Mouse (Mus musculus): ENCODE measurements around the gene Nkiras1. TPM values are rescaled to one million over a fixed set of nuclear protein-coding genes. Genes with fewer than 3 reads are reported as not detected.
A peak's percentile ranks its signal among the peaks of the same experiment; 100 is the strongest.

The Nkiras1 gene
- total RNA-seq, 2 experiments from 2014 or later, result 34.6 to 36.3 TPM

DNA sequence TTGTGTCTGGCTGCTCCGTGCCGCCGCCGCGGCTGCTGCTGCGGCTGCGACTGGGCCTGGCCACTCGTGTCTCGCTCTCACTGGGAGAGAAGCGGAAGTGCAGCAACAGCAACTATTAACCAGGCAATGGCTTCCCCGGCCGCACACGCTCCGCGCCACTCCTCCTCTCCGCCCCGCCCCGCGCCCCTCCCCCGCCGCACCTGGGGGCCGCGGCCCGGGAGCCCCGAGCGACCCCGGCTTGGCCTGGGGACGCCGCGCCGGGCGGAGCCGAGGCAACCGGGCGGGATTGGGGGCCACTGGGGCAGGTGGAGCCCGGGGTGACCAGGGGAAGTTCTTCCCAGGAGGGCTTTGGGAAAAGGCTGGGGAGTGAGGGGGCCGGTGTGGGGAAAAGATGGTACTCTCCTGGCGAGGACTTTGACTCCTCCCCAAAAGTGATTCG is 60.8 kb downstream of the Nkiras1 start, which contains the start of gene Ube2e1:
TSS of gene Ube2e1 (minus strand) at position 167 of the 439 bp plus-strand sequence.
- intact Hi-C loops (cut with DNase I), result no loop called here
- peak; percentile 73 to 78 for DNase-seq

Other genes starting within 250 kb of the Nkiras1 start
- gene Nr1d2, start 32.0 kb upstream of the Nkiras1 start, total RNA-seq (2021), result 10 to 100 TPM; 56.8 to 60.5 TPM
- 100 to 1,000 TPM; 622 to 682 TPM for gene Rpl15, start 255 bp downstream of the Nkiras1 start, total RNA-seq (2021)
- gene Ube2e1, start 60.7 kb downstream of the Nkiras1 start, total RNA-seq (2021), result 10 to 100 TPM; 33.7 to 35.7 TPM